Mouse (Mus musculus) central nervous system, embryonic 11.5 days (tissue): ENCODE data around the gene Igfals. TPM values are rescaled to one million over a fixed set of nuclear protein-coding genes. Genes with fewer than 3 reads are reported as not detected.

Source experiments
- polyA plus RNA-seq: library from polyadenylated mRNA; depleted of rRNA; stranded (reverse); fragments of >200 nt; gene quantifications from 2 replicates; pipeline ENCODE4 v1.2.3, GENCODE M21; 2012; rRNA removed

The Igfals gene
- 0.09 and 0.22 TPM in 2 replicates for polyA plus RNA-seq

DNA sequence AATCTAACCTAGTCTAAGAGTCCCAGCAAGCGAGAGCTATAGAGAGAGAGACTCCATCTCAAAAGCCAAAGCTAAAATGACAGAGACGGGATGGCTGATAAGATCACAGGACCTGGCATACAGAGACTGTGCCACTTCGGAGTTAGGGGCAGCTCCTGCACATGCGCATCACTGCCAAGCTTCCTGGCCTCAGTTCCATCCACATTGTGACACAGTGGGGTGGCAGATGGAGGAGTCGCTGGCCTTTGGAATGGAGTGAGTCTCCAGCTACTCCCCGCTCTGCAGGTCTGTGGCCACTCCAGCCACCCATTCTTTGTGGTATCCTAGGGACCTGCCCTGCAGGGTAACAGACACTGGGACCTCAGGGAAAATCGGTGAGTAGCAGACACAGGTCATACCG lies at the start of gene Igfals:
TSS of gene Igfals (plus strand) at position 222 of the 400 bp plus-strand sequence.

DNA sequence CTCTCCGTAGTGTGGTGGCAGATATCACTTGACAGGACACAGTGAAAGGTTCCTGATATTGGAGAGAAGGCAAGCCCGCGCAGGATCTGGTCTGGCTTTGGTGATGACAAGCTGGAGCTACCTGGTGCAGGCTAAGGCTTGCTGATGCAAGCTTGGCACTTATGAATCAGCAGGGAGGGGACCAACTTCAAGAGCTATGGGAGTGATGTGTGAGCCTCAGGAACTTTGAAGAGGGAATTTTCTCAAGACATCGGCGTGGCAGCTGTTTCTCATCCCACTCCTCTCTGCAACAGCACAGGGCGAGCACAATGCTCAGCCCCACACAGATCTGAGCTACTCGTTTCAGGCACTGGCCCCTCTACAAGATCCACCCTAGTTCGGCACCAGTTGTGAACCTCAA lies 26.0 kb upstream of the Igfals start, which contains the start of gene Hagh:
TSS of gene Hagh (plus strand) at position 302 of the 400 bp plus-strand sequence.

DNA sequence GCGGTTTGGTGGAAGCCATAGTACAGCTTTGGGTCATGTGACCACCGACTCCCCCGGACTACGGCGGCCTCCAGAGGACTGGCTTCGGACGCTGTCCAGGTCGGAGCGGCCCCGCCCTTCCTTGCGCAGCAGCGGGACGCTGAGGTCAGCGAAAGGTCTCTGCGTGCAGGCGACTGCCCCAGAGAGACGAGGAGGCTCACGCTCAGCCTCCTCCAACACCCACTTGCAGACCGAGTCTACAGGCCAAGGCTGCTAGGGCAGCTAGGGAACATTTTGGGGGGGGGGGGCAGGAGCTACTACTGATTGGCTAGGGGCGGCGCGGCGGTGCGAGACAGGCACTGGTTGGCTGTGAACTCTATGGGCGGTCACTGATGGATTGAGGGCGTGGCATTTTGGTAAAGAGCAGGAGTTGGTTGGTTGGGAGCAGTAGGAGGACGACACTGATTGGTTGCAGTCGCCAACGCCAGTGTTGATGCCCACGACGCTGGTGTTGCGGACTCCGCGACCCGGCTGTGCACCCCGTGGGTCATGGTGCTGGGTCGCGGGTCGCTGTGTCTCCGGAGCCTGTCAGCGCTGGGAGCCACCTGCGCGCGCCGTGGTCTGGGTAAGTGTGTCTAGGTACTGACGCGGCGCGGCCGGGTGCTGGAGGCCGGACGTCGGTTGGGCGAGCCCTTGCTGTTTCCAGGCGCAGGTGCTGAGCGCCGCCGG lies 15.6 kb upstream of the Igfals start, which contains the start of gene Fahd1:
TSS of gene Fahd1 (minus strand) at position 300 of the 708 bp plus-strand sequence.

DNA sequence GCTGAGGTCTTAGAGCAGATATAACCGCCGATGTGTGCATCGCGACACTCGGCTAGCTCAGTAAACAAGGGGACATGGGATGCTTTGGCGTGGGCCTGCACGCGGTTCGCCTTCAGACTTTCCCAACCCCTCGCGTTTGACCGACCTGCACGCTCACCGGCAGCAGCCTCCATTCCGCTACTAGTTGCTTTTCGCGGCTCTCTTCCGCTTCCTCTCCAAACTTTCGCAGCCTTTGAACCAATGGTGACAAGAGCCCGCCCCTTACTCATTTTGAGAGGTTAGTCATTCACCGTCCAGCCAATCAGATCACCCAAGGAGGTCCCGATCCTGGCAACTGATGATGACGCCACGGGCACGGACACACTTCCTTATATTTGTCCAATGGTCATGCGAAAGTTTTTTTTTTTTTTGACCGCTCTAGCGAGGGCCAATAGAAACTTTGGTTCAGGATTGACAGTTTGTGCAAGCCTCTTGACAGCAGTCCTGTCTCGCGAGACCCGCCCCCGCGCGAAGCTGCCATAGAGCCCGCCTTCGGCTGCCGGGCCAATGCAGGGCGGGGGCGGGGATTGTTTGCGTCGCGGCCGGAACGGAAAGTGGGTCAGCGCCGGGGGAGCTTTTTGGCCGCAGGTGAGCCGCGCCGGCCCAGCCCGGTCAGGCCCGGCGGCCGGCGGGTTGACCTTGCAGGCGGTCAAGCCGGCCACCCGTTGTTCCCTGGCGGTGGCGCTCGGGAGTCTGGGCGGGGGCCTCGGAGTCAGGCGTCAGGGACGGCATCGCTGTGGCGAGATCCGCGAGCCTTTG lies 20.5 kb downstream of the Igfals start, which contains the start of the genes Nubp2 and Spsb3:
TSS of gene Nubp2 (minus strand) at position 216 of the 798 bp plus-strand sequence.
TSS of gene Spsb3 (plus strand) at position 510 of the 798 bp plus-strand sequence.

DNA sequence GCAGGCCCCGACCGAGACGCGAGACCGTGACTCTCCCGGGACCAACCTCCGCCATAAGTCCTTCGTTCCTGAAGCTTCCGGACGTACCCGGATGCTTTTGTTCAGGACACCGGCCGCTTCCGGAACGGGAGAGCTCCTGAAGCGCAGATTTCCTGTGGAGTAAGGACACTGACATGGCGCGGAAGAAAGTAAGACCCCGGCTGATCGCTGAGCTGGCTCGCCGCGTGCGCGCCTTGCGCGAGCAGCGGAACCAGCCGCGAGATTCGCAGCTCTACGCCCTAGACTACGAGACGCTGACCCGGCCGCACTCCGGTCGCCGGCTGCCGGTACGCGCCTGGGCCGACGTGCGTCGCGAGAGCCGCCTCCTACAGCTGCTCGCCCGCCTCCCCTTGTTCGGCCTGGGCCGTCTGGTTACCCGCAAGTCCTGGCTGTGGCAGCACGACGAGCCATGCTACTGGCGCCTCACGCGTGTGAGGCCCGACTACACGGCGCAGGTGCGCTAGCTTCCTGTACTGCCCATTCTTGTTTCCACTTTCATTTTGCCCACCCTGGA lies 29.3 kb downstream of the Igfals start, which contains the start of the genes Eme2 and Mrps34:
TSS of gene Eme2 (minus strand) at position 93 of the 553 bp plus-strand sequence.
TSS of gene Mrps34 (plus strand) at position 122 of the 553 bp plus-strand sequence.

DNA sequence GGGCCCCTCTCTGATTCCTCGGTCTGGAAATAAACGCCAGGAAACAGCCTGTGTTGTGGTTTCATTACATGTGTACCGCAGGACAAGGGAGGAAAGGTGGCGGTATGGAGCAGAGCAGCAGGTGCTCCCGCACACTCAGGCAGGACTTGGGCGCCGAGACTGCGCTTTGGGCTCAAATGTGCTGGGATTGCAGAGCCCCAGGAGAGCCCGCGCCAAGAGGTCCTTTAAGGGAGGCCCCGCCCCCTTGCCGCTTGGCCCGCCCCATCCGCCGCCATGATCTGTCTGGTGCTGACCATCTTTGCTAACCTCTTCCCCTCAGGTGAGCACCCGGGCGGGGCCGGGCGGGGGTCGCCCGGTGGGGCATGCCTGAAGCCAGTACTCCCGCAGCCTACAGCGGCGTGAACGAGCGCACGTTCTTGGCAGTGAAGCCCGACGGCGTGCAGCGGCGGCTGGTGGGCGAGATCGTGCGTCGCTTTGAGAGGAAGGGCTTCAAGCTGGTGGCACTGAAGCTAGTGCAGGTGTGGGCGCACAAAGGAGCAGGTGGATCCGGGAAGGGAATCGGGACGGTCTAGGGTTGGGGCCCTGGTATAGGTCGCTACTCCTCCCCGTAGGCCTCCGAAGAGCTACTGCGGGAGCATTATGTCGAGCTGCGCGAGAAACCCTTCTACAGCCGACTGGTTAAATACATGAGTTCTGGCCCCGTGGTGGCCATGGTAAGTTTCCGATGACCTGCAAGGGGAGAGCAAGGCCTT lies 30.6 kb downstream of the Igfals start, which contains the start of gene Nme3:
TSS of gene Nme3 (plus strand) at position 260 of the 752 bp plus-strand sequence.

Other genes with a start within 250 kb of the Igfals start
- 98.5 and 150 TPM in 2 replicates for gene Tsc2, start 233.4 kb upstream of the Igfals start, polyA plus RNA-seq
- 21.1 and 22.2 TPM in 2 replicates for gene Nthl1, start 233.3 kb upstream of the Igfals start, polyA plus RNA-seq
- 26.4 and 32.7 TPM in 2 replicates for gene Slc9a3r2, start 215.7 kb upstream of the Igfals start, polyA plus RNA-seq
- gene Npw, start 207.5 kb upstream of the Igfals start, polyA plus RNA-seq: 0.26 TPM in 1 of 2 replicates, not detected in the other
- 71.2 and 73.0 TPM in 2 replicates for gene Zfp598, start 196.3 kb upstream of the Igfals start, polyA plus RNA-seq
- 4.9 and 6.7 TPM in 2 replicates for gene Syngr3, start 176.0 kb upstream of the Igfals start, polyA plus RNA-seq
- 30.2 and 39.5 TPM in 2 replicates for gene Gfer, start 169.8 kb upstream of the Igfals start, polyA plus RNA-seq
- 6.4 and 7.1 TPM in 2 replicates for gene Noxo1, start 169.8 kb upstream of the Igfals start, polyA plus RNA-seq
- gene Tbl3, start 158.3 kb upstream of the Igfals start, polyA plus RNA-seq: 66.5 and 85.6 TPM in 2 replicates
- 0.63 and 0.70 TPM in 2 replicates for gene Rnf151, start 147.9 kb upstream of the Igfals start, polyA plus RNA-seq
- gene Rps2, start 147.9 kb upstream of the Igfals start, polyA plus RNA-seq: 2,876 and 3,382 TPM in 2 replicates
- 177 and 184 TPM in 2 replicates for gene Ndufb10, start 141.5 kb upstream of the Igfals start, polyA plus RNA-seq
- 0.07 TPM in 1 of 2 replicates, not detected in the other for gene Rpl3l, start 138.2 kb upstream of the Igfals start, polyA plus RNA-seq
- 27.4 and 35.8 TPM in 2 replicates for gene Msrb1, start 129.4 kb upstream of the Igfals start, polyA plus RNA-seq
- gene Hs3st6, start 113.0 kb upstream of the Igfals start, polyA plus RNA-seq: 0.42 and 0.88 TPM in 2 replicates
- gene Meiob, start 61.7 kb upstream of the Igfals start, polyA plus RNA-seq: 0.12 and 0.19 TPM in 2 replicates
- 22.7 and 23.0 TPM in 2 replicates for gene Hagh, start 25.9 kb upstream of the Igfals start, polyA plus RNA-seq
- 15.9 and 17.5 TPM in 2 replicates for gene Fahd1, start 15.6 kb upstream of the Igfals start, polyA plus RNA-seq
- 28.1 and 32.5 TPM in 2 replicates for gene Nubp2, start 20.4 kb downstream of the Igfals start, polyA plus RNA-seq
- gene Spsb3, start 20.6 kb downstream of the Igfals start, polyA plus RNA-seq: 28.8 and 42.0 TPM in 2 replicates
- gene Eme2, start 29.1 kb downstream of the Igfals start, polyA plus RNA-seq: 34.6 and 35.0 TPM in 2 replicates
- 85.7 and 98.3 TPM in 2 replicates for gene Mrps34, start 29.1 kb downstream of the Igfals start, polyA plus RNA-seq
- gene Nme3, start 30.5 kb downstream of the Igfals start, polyA plus RNA-seq: 48.4 and 48.7 TPM in 2 replicates
- gene Mapk8ip3, start 71.0 kb downstream of the Igfals start, polyA plus RNA-seq: 157 and 167 TPM in 2 replicates
- gene Jpt2, start 94.7 kb downstream of the Igfals start, polyA plus RNA-seq: 132 and 152 TPM in 2 replicates
- 28.7 and 36.2 TPM in 2 replicates for gene Cramp1l, start 149.8 kb downstream of the Igfals start, polyA plus RNA-seq
- gene Ift140, start 150.1 kb downstream of the Igfals start, polyA plus RNA-seq: 16.7 and 23.6 TPM in 2 replicates
- gene Tmem204, start 217.6 kb downstream of the Igfals start, polyA plus RNA-seq: 4.2 and 7.3 TPM in 2 replicates
- gene Telo2, start 250.0 kb downstream of the Igfals start, polyA plus RNA-seq: 31.8 and 44.2 TPM in 2 replicates